Mouse (Mus musculus): ENCODE data around the gene Zim1. TPM values are rescaled to one million over a fixed set of nuclear protein-coding genes. Genes with fewer than 3 reads are reported as not detected.

The Zim1 gene
- polyA plus RNA-seq (2017; shearing (Covaris generic)) = not detected

GRCm38 (mm10) chr7:6696241-6697045 lies at the start of gene Zim1:
Gene Zim1, minus strand, starts transcription at chr7:6696450.
- ATAC-seq = no peak

- ATAC-seq = no peak
Observed at GRCm38 (mm10) chr7:6744281-6744904, 48.1 kb upstream of the Zim1 start.

DNA sequence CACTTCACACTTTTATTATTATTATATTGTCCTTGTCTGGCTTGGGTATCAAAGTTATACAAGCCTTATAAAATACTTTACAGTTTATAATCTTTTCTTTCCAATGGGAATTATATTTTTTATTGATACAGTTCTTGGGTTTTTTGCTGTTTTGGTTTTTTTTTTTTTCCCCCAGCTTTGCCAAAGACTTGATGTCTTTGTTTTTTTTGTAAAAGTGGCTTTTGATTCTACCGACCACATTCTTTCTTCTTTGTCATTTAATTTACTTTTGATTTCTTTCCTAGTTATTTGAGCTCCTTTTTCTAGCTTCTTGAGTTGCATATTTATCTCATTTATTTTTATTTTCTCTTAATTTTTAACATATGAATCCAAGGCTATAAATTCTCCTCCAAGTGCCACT lies 39.8 kb upstream of the Zim1 start:
- ATAC-seq = no peak

GRCm38 (mm10) chr7:6731930-6732329 lies 35.7 kb upstream of the Zim1 start:
- ATAC-seq = no peak

DNA sequence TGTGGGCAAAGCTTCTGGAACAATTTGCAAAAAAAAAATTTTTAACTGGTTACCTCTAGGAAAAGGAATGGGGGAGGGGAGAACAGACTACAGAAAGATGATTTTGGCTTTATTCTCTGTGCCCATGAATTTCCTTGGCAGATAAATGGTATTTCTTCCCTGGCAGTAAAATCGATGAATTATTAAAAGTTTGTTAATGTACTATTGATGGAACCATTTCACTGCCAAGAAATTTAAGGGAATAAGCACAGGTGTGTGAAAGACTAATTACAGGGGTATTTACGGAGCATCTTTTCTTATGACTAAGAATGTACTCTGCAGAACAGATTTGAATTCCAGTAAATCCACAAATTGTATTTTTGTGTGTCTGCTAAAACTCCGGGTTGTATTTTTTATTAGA lies 35.1 kb upstream of the Zim1 start:
- no peak for ATAC-seq

- ATAC-seq = no peak
Observed at GRCm38 (mm10) chr7:6730801-6731200, 34.6 kb upstream of the Zim1 start.

- no peak for ATAC-seq
Observed at GRCm38 (mm10) chr7:6730241-6730640, 34.0 kb upstream of the Zim1 start, which contains the start of the genes Peg3 and Usp29. Gene Peg3, minus strand, starts transcription at chr7:6730431. Gene Usp29, plus strand, starts transcription at chr7:6730578.

- no peak for ATAC-seq
Observed at GRCm38 (mm10) chr7:6729061-6729817, 33.0 kb upstream of the Zim1 start.

DNA sequence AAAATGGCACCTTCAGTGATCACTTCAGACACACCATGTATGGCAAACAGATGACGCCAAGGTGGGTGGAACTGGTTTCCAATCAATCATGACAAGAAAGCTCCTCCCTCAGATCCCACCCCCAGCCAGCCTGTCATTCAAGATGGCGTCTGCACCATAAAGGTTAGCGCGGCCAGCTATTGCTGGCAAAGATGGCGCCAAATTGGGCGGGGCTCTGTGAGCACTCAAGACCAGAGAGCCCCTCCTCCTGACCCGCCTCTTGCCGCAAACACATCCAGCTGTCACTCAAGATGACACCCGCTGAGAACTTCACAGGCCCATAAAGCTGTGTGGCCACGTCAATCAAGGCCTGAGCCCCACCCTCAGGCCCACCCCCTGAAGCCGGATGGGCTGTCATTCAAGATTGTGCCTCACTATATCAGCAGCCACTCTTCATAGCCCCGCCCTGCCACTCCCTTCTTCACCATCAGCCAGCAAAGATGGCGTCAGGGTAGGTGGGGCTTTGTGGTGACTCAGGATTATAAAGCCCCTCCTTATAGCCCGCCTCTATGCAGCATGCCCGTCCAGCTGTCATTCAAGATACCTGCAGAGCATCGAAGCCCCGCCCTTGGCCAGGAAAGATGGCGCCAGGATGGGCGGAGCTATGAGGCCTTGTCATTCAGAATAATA lies 32.1 kb upstream of the Zim1 start:
- ATAC-seq = no peak

GRCm38 (mm10) chr7:6727351-6728121 lies 31.3 kb upstream of the Zim1 start:
- no peak for ATAC-seq

GRCm38 (mm10) chr7:6709396-6709795 lies 13.1 kb upstream of the Zim1 start:
- no peak for ATAC-seq

GRCm38 (mm10) chr7:6708451-6709180 lies 12.4 kb upstream of the Zim1 start:
- no peak for ATAC-seq

DNA sequence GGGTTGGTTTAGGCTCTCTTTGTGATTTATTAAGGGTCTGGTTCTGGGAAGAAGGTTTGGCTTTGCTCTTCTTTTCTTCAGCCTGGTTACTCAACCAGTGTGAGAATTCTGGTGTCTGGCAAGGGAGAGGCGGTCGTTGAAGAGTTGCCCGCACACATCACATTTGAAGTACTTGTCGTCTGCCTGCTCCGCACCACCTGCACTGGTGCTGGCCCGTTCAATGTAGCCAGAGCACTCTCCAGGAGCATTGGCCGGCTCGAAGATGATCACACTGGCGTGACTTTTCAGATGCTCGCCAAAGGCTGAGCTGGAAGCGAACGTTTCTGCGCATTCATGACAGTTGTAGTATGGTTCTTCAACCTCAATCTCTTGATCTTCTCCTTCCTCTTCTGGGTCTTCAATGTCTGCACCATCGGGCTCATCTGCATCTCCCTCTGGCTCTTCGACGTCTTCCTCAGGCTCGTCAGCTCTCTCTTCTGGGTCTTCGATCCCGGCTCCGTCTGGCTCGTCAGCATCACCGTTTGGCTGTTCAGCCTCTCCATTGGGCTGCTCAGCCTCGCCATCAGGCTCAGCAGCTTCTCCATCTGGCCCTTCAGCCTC lies 11.3 kb upstream of the Zim1 start:
- no peak for ATAC-seq

GRCm38 (mm10) chr7:6699230-6699629 lies 3.0 kb upstream of the Zim1 start:
- no peak for ATAC-seq

- no peak for ATAC-seq
Observed at GRCm38 (mm10) chr7:6685511-6685910, 10.7 kb downstream of the Zim1 start.

- ATAC-seq = no peak
Observed at GRCm38 (mm10) chr7:6666726-6667125, 29.5 kb downstream of the Zim1 start.

GRCm38 (mm10) chr7:6663430-6663829 lies 32.8 kb downstream of the Zim1 start:
- no peak for ATAC-seq

DNA sequence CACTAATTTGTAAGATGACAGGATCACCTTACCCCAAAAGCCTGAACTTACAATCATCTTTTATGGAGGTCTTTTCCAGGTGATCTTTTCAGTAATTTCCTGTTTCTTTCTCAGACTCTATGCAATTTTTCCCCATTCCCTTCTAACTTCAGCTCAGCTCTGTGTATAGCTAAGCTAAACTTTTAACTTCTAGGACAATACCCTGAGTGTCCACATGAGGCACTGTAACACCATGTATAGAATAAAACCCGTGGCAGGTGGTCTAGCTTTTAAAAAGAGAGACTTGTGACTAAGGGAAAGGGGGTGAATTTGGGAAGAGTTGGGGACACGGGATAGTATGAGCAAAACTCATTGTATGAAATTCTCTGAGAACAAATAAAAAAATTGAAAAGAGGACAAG lies 36.6 kb downstream of the Zim1 start:
- ATAC-seq = no peak

DNA sequence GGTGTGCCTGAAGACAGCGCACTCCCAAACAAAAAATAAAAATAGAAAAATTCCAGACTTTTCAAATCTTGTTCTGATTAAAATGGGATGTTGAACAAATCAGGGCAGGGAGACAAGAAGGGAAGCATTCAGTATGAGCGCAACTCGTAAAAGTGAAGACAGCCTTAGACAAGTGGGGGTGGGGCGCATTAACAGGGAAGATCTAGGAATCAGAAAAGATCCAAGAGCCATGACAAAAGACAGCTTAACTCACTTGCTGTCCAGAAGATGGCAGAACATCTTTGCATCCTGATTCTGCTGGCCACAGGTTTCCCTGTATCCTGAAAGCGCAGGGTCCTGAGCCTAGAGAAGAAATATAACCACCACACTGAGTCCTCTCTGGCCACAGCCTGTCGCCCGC lies 37.6 kb downstream of the Zim1 start:
- no peak for ATAC-seq

DNA sequence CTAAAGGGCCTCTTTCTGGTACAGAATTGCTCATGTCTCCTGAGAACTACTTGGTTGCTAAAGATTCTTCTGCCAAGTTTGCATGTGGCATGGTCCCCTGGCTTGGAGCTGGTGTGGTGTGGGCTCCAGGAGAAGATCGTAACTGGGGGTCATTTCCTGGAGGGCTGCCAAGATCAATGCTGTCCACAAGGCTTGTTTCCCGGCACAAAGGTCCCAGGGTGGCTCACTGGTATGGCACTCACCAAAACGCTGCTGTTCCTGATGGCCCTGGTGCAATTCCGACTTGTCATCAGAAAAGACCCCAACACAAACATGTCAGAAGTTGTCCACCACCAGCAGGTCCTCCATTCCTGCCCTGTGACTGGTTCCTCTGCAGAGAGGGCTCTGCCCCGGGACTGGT lies 44.1 kb downstream of the Zim1 start:
- ATAC-seq = no peak

DNA sequence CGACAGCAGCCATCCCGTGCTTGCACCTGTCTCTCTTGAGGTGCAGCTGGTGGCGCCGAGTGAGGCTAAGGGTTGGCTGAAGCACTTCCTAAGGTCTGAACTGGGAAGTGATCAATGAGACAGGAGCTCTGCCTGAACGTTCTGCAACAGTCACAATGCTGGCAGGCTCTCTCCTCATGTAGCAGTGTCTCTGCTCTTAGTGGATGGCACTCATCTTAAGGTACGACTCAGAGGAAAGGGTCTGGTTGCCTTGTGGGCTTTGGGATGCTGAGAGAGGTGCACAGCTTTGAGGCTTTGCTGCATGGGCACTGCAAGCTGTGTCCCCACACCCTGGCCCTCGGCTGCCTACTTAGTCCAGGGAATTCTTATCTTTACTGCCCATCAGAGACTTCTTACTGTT lies 45.0 kb downstream of the Zim1 start:
- no peak for ATAC-seq

All from activated CD4-positive, CD25-positive, alpha-beta regulatory T cell, adult 4 months (primary cell).